Mouse (Mus musculus) erythroblast, adult 5-6 weeks (primary cell): Measurements from ENCODE around the gene Aars. TPM values are rescaled to one million over a fixed set of nuclear protein-coding genes. Genes with fewer than 3 reads are reported as not detected.
"Not testable (repeated sequence)": the region's sequence is repeated elsewhere in the genome, so short reads cannot be mapped to it uniquely, and the experiment has no call there.

Experiments used
- ATAC-seq: replicated peaks from 2 replicates; pipeline ENCODE4 v1.8.0; 2016; ENCODE audit warnings: moderate number of reproducible peaks, mild to moderate bottlenecking, moderate TSS enrichment, inconsistent platforms; ENCODE audit not compliant: poor library complexity, low FRiP score, severe bottlenecking
- total RNA-seq, 2 experiments: library from RNA; stranded (forward) in 1 of 2; stranded (reverse) in 1 of 2; fragments of 150-400 nt in 1 of 2; fragments of 200-764, 138-1000 nt in 1 of 2; gene quantifications; 2 replicates each; pipeline versions ENCODE4 v1.2.3 to v1.2.4; 2015 to 2017; ENCODE audit warnings: low replicate concordance in 2 of 2

The Aars gene
- total RNA-seq (2015; ENCODE audit: low replicate concordance) (12.3 and 23.1 TPM in 2 replicates), total RNA-seq (2017; ENCODE audit: low replicate concordance) (35.3 and 49.5 TPM in 2 replicates)

- no peak for ATAC-seq
Measured at GRCm38 (mm10) chr8:111032916-111033315, at the start of gene Aars. Gene Aars (plus strand): TSS chr8:111033144.

GRCm38 (mm10) chr8:110987805-110988744 lies 44.9 kb upstream of the Aars start:
- ATAC-seq: peak; percentile 59; the same call in 1 of the 2 replicates

DNA sequence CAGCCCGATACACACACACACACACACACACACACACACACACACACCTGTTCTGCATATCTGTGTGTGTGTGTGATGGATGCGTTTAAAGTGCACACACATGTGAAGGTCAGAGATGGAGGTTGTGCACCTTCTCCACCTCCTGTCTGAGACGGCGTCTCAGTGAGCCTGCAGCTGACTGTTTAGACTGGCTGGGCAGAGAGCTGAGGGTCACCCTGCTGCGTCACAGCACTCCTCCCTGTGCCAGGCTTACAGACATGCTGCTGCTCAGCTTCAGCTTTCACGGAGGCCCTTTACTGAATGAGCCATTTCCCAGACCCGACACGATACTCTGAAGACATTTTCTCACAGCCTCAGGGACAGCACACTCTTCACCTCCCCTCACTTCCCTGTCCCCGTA lies 42.9 kb upstream of the Aars start:
- no peak for ATAC-seq

DNA sequence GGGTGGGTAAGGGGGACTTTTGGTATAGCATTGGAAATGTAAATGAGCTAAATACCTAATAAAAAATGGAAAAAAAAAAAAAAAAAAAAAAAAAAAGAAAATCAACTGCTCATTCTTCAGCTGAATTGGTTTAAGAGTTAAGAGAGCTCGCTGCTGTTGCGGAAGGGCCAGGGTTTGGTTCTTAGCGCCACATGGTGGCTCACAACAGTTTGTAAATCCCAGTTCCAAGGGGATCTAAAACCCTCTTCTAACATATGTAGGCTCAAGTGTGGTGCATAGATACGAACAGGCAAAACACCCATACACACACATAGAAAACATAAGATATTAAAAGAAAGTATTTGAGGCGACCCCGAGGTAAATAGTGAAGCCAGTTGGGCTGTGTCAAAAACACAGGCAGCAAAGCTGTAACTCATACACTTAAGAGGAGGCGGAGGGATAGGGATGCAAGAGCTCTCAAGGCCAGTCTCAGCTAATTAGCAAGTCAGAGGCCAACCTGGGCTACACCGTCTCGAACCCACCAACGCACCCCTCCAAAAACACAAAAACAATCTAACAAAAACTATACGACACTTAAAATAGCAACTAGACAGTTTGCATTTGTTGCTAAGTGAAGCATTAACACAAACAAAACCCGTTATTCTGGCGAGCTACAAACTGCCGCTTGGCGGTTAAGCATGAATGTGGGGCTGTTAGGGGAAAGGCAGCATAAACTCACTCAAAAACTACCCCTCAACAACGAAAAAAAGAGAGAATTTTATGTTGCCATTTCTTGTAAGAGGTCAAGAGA lies 36.1 kb upstream of the Aars start:
- peak; percentile 39 for ATAC-seq

- ATAC-seq: peak; percentile 97
Measured at GRCm38 (mm10) chr8:110997547-110998531, 35.1 kb upstream of the Aars start, which contains the start of gene Ddx19a. Gene Ddx19a (minus strand): TSS chr8:110997800.

DNA sequence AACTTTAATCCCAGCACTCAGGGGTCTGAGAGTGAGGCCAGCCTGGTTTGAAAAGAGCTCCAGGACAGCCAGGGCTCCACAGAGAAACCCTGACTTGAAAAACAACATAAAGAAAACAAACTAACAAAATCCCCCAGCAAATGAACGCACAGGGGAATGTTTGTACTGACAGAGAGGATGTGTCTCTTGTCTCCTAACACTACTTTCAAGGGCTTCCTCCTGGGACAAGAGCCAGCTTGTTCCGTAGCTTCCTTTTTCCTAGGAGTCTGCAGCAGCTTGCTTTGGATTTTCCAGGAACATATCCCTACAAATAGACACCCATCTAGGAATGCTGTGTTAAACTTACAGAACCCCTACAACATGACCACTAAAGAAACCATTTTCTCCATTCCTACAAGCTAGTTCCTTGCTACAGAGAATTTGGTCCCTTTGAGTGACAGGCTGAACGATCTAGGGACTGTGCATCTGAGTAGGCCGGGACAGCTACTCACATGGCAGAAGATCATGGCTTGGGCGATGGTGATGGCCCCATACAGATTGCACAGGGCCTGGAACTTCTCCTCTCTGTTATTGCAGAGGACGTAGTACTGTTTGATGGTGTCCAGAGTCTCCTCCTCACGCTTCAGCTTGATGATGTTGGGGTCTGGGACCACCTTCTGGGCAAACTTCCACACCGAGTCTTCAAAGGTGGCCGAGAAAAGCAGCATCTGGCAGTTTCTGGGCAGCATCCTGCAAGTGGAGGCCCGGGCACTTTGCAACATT lies 22.5 kb upstream of the Aars start:
- not testable (repeated sequence) for ATAC-seq

DNA sequence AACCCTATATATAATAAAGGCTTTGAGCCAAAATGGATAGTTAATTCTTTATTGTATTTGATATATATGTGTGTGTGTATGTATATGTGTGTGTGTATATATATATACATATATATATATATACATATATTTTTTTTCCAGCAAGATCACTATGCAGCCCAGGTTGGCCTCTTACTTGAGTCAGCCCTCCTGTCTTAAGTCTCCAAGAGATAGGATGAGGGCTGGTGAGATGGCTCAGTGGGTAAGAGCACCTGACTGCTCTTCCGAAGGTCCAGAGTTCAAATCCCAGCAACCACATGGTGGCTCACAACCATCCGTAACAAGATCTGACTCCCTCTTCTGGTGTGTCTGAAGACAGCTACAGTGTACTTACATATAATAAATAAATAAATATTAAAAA lies 6.3 kb upstream of the Aars start:
- not testable (repeated sequence) for ATAC-seq

DNA sequence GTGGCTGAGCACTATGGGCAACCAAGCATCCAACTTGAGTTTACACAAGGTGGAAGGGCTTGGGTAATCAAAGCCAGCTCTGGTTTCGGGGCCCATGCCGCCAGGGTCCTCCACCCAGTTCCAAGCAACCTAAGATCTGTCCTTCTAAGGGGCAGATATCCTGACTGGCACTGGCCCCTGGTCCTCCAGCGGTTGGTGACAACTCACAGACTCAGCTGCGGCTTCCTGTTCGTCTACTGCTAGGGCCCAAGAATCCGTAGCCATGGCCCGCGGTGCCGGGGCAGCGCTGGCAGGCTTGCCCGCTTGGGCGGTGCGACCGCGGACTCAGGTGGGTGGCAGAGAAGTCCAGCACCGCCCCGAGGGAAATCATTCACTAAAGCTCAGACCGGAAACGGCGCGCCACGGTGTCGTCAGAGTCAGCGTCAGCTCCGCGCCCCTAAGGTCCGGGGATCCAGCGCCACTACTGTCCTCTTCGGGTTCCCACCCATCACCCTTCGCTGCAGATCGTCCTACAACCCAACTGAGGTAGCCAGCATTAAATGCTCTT lies 5.5 kb upstream of the Aars start:
- ATAC-seq: peak; percentile 98

DNA sequence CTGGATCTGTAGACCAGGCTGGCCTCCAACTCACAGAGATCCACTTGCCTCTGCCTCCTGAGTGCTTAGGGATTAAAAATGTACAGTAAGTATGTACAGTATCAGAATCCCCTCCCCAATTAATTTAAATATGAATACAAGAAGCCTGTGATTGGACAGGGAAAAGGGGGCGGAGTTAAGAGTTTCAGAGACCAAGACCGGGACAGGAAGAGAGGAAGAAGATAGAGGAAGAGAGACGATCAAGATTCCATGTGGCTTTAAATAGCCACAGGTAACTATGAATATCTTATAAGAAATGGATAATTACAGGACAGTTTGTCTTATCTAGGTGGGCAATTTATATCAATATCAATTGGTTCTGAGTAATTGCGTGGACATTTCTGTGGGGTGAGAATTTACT lies 3.4 kb upstream of the Aars start:
- no peak for ATAC-seq

- ATAC-seq: no peak
Measured at GRCm38 (mm10) chr8:111030045-111030444, 2.9 kb upstream of the Aars start.

DNA sequence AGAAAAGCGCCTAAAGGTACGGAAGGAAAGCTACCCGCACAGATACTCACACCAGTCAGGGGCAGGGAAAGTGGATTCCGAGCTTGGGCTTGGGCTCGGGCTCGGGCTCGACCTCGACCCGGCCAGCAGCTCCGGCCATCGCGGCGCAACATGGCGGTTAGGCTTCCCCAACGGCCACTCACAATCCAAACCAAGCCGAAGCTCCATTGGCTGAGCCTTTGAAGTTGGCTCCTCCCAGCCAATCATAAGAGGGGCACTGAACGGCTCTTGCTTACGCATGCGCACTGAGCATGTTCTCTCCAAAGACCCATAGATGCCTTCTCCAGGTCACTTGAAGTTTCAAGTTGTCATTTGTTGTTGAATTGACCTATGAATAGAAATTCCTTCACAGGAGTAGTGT lies 1.4 kb upstream of the Aars start, which contains the start of gene Ddx19b:
Ddx19b (minus strand) TSS at position 180 of the 400 bp plus-strand sequence.
- ATAC-seq: no peak

GRCm38 (mm10) chr8:111033482-111034215 lies 705 bp downstream of the Aars start:
- peak; percentile 97 for ATAC-seq

- peak; percentile 51 for ATAC-seq
Measured at GRCm38 (mm10) chr8:111034276-111034675, 1.3 kb downstream of the Aars start.

DNA sequence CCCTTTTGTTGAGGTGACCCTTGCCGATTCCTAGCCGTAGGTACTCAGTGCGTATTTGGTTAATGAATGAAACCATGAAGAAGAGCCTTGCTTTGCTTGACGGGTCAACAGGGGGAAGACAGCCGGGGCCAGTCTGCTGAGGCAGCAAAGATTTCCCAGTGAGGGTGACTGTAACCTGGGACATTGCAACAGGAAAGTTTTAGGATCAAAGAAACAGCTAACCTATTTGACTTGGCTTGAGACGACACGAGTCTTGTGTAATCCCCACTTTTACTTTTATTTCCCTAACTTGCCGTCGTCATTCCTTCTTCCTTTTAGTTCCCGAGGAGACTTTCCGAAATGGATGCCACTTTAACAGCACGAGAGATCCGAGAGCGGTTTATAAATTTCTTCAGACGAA lies 3.6 kb downstream of the Aars start:
- no peak for ATAC-seq

- ATAC-seq: no peak
Measured at GRCm38 (mm10) chr8:111042546-111042945, 9.6 kb downstream of the Aars start.

DNA sequence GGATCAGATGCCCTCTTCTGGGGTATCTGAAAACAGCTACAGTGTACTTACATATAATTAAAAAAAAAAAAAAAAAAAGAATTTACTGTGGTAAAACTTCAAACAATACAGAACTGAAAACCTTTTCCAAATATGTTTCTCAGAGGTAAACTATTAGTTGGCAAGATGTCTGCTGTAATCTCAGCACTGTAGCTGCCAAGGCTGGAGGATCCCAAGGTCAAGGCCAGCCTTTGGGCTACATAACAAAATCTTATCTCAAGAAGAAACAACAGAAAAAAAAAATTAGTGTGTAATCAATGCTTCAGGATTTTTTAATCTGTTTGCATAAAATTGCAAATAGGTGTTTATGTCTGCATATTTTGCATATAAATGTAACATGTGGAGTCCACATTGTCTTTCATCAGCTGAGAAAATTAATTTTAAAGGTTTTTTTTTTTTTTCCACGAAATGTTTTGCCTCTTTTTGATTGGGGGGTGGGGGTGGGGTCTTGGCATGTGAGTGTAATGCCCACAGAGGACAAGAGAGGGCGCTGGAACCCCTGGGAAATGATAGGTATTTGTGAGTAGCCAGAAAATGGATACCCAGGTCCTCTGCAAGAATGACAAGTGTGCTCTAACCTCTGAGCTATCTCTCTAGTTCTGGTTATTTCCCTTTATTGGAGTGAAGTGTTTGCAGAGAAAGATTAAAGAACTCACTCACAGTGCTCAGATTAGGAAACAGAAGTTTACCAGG lies 11.2 kb downstream of the Aars start:
- ATAC-seq: no peak

DNA sequence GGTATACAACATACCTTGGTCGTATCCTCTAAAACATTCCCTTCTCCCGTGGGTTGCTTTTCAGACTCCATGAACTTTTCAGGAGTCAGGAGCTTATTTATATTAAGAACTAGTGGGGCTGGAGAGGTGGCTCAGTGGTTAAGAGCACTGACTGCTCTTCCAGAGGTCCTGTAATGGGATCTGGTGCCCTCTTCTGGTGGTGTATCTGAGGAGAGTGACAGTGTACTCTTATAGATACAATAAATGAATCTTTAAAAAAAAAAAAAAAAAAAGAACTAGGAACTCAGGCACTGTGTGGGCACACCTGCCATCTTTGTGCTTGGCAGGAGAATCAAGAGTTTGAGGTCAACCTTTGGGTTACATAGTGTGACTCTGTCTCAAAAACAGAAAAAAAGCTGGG lies 15.8 kb downstream of the Aars start:
- ATAC-seq: no peak
